Mouse (Mus musculus) embryo, embryonic 10 days (tissue): ENCODE measurements around the gene Plekha6.

Experiments
- DNase-seq: peaks from one replicate; pipeline ENCODE4 v3.0.0-alpha.2; 2015; ENCODE audit warnings: low spot score

The Plekha6 gene

DNA sequence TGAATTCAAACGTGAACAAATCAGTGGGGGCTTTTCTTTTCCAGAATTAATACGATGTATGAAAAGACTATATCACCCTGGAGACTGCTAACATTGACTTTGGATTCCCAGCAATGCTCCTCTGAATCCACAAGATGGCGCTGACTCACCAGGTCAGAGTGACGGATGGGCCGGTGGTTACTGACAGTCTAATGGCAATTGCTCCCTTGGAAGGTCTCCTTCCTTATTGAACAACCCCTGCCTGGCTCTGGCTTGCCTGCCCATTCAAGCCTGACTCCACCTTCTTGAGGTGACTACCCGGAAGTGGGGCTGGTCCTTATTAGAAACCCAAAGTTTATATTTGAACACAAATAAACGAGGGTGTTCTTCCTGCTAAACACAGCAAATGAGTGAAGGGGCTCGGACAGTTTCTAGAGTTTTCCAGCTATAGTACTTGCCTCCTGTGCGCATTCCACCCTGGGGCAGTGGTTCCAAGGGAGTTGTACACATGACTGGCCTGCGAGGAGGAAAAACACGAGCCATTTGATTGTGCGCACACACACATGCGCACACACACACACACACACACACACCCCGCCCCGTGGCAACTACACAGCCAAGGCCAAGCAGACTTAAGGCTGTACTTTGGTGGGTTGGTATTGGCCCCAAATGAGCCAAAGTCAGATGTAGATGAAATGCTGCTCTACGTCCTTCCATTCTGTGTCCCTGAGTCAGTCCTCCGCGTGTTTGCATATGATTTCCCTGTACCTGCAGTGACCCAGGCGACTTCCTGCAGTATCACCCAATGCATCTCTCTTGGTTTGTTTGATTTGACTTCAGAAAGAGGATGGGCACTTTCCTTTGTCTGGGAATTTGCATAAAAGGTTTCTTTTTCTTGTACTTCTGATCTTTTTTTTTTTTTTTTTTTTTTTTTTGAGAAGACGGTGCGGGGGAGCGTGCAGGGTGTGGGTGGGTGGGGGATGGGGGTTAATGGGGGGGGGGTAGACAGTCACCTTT is 17.7 kb upstream of the Plekha6 start:
- peak; percentile 90 for DNase-seq

- no peak for DNase-seq
Measured at GRCm38 (mm10) chr1:133147324-133147723, 16.7 kb upstream of the Plekha6 start.

DNA sequence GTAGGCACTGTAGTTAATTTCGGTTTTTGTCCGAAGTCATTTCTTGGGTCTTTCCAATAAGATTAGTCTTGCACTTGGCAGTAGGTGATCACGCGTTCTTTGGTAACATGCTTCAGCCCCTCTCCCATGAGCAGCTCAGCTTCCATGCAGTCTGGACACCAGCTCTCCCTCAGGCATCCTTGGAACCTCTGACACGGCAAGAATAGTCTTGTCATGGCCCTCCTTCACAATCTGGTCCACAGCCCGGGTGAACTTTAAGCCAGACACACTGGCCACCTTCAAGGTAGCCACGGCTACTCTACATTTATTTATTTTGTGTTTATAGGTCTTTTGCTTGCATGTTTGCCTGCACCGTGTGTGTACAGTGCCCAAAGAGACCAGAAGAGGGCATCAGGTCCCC is 15.9 kb upstream of the Plekha6 start:
- DNase-seq, result no peak

GRCm38 (mm10) chr1:133150556-133150955 is 13.5 kb upstream of the Plekha6 start:
- no peak for DNase-seq

DNA sequence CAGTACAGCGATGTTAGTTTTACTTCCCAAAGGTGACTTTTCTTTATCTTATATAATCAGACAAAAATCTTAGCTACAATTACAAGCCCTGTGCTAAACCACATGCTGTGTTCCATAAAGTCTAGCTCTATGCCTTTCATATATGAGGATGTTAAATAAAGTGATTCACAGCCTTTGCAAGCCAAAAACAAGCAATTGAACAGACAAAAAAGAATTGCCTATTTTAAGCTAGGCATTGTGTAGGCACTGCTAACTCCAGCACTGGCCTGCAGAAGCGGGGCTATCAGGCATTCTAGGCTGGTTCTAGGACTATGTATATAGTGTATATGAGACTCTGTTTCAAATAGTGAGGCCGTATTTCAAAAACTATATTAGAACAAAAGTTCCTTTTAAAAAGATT is 11.8 kb upstream of the Plekha6 start:
- no peak for DNase-seq

DNA sequence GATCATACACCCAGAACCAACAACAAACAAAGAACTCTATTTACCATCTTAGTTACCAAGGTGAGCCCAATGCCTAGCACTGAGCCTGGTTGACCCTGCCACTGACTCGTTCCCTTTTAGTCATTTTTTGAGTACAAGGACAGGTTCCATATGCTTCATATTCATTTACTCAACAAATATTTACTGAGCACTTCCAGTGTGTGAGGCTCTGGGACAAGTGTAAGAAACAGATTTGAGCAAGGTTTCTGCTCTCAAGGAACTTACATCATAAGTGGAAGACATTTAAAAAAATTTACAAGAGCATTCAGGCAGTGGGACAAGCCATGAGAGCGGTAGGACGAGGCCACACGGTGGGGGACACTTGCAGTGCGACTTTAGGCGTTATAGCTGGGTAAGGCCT is 8.7 kb upstream of the Plekha6 start:
- DNase-seq, result no peak

DNA sequence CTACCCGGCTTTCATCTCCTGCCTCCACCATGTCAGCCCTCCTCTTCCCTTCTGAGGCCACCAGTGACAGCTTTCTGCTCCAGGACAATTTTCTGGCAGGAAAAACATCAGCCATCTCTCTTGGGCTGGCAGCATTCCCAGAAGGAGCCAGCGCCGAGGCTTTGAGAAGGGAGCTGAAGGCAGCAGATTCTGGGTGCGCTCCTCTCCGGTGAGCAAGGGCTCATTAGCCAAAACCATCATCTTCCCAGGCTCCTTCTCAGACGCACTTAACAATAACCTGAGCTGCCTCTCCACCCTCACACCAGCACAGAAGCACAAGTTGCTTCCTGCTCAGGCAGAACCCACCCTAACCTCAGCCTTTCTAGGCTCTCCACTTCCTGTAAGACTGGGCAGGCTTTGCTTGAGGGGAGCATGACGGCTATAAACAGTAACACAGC is 4.9 kb upstream of the Plekha6 start:
- DNase-seq, result no peak

GRCm38 (mm10) chr1:133161559-133161958 is 2.5 kb upstream of the Plekha6 start:
- DNase-seq, result no peak

GRCm38 (mm10) chr1:133162046-133162445 is 2.0 kb upstream of the Plekha6 start:
- no peak for DNase-seq

DNA sequence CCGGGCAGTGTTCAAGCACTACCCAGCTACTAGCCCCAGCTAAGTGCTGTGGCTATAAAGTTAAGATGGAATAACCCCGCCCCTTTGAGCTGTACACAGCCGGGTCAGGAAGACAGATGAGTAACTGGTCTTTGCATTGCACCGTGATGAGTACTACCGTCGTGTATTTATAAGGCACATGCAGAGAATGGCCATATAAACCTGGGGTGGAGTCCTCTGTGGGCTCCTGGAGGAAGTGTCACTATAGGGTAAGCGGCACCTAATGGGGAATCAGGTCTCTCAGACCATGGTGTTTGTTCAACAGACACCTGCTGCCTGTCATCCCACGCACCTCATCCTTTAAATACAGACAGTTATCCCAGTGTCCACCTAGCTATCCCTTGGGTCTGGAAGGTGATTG is 1.0 kb upstream of the Plekha6 start:
- no peak for DNase-seq

GRCm38 (mm10) chr1:133164591-133165011 is 591 bp downstream of the Plekha6 start:
- DNase-seq, result peak; percentile 31

DNA sequence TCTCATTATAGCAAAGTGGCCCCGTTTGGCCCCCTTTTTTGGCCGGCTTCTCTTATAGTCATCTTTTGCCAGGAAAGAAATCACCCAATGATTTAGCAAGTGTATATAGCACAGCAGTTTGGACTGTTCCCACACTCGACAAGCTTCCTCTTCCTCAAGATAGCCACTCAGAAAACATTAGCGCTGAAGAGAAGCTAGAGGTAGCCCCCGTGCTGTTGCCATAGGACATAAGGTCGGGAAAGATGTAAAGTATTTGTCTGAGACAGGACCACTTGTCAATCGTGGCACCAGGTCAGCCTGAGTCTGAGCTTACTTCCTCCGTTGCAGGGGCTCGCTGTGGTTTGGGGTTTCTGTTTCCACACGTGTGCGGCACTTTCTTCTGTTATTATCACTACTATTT is 1.1 kb downstream of the Plekha6 start:
- no peak for DNase-seq

DNA sequence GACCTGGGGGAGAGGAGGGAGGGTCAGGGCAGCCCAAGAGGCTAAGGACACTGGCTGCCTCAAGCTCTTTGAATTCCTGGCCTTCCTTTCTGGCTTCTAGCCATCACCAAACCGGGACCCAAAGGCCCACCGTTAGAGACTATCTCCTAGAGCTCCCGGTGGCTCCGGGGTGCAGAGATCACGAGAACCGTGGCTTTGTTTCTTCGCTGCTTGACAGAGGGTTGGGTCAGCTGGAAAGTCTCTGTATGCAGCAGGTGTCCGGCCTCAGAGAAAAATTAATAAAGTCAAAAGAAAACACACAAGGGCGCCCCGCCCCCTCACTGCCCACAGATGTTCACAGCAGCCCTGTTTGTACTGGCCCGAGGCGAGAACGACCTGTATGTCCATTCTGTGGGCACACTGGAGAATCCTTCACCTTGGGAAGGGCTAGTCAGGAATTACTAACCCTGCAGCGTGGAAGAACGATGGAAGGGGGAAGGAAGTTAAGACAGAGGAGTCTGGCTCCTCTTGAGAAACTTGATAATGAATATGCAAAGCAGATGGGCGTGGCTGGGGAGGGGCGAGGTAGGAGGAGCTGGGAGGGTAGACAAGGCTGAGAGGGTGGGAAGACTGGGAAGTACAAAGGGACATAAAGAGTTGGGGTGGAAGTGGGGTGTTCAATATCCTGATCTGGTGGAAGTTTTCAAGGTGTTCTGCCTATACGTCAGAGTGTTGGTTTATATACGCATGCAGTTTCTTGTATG is 4.5 kb downstream of the Plekha6 start:
- DNase-seq, result peak; percentile 55

GRCm38 (mm10) chr1:133170196-133170595 is 6.2 kb downstream of the Plekha6 start:
- DNase-seq, result no peak

- no peak for DNase-seq
Measured at GRCm38 (mm10) chr1:133171357-133171756, 7.3 kb downstream of the Plekha6 start.

GRCm38 (mm10) chr1:133175150-133175549 is 11.1 kb downstream of the Plekha6 start:
- no peak for DNase-seq

- peak; percentile 90 for DNase-seq
Measured at GRCm38 (mm10) chr1:133177480-133178172, 13.6 kb downstream of the Plekha6 start.

DNA sequence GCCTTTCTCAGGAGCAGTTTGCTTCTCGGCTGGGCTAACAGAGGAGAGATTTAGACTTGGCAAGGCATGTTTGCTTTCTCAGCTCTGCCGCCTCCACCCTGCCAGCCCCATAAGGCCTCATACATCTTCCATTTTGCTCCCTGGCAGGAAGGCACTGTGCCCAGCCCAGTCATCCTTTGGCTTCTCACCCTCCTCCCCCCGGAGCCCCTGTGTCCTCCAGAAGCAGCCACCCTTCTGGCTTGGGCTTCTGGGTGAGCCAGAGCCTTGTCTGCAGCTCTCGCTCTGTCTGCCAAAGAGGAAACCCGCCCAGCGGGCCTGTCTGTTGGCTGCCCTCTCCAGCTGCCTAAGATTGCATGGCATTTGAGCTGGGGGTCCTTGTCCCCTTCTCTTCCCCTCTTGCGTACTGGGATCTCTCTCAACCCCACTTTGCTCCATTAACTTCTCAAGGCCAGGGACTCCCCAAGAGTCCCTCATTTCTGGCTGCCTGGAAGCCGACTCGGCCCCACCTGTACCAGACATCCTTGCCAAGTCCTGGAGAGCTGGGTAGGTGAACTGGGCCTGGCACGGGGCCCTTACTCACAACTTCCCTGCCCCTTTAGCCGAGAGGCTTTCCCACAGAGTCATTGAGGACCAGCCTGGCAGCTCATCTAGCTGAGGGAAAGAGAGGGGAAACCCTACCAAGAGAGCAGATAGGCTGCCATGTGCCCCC is 14.9 kb downstream of the Plekha6 start:
- no peak for DNase-seq

- DNase-seq, result peak; percentile 90
Measured at GRCm38 (mm10) chr1:133181072-133182015, 17.3 kb downstream of the Plekha6 start.

DNA sequence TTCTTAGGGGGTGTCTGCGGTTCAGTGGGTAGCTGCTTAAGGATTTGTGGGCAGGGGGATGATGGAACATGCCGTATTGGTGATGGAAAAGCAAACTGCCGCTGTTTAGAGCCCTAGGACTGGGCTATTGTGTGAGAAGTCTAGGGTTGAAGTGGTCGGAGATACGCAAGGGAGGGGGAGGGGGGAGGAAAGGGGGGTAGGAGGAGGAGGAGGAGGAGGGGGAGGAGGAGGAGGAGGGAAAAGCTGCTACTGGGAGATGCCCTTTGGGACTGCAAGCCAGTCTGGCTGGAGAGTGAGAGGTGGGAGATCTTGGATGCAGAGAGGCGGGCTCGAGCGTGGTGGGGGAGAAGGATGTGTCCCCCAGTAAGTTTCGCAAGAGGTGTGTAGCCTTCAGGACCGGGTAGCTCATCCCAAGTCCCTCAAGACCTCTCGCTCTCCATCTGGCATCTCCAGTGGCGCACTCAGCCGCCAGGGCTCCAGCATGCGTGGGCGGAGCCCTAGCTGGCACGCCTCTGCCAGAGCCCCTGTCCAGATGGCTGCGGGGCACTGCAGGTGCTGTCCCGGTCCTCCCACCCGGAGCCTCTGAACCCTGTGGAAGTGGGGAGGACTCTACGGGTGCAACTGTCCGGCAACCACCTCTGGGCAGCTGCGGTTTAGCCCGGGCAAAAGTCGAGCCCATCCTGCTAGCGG is 18.2 kb downstream of the Plekha6 start:
- peak; percentile 70 for DNase-seq
